Mouse (Mus musculus) macrophage (primary cell): ENCODE results near the gene Nav2. TPM values are rescaled to one million over a fixed set of nuclear protein-coding genes. Genes with fewer than 3 reads are reported as not detected.

Experiments
- H3K27ac ChIP-seq: fragments of 350-480 bp; formaldehyde crosslinking; 2 replicates; pipeline ENCODE4 v1.9.0; 2021
- H3K36me3 ChIP-seq: fragments of 350-480 bp; formaldehyde crosslinking; 2 replicates; pipeline ENCODE4 v1.9.0; 2021; ENCODE audit errors: inconsistent target
- H3K4me3 ChIP-seq: fragments of 350-480 bp; formaldehyde crosslinking; 2 replicates; pipeline ENCODE4 v1.9.0; 2021; ENCODE audit errors: inconsistent target
- H3K79me2 ChIP-seq: fragments of 350-480 bp; formaldehyde crosslinking; 2 replicates; pipeline ENCODE4 v1.9.0; 2021; ENCODE audit errors: inconsistent target
- WGBS: methylation state at CpG from one replicate; pipeline ENCODE4 v1.1.7; 2026; ENCODE audit warnings: inconsistent platforms; ENCODE audit not compliant: missing documents; 5-methylcytosine and 5-hydroxymethylcytosine counted together
- polyA plus RNA-seq: library from polyadenylated mRNA; stranded (reverse); fragments of 250-400 nt; gene quantifications from 3 replicates; pipeline ENCODE4 v1.2.4, GENCODE M21; 2018; ENCODE audit warnings: inconsistent platforms

The Nav2 gene
- polyA plus RNA-seq, 1 experiment from 2014 or later, result 19.2 TPM

DNA sequence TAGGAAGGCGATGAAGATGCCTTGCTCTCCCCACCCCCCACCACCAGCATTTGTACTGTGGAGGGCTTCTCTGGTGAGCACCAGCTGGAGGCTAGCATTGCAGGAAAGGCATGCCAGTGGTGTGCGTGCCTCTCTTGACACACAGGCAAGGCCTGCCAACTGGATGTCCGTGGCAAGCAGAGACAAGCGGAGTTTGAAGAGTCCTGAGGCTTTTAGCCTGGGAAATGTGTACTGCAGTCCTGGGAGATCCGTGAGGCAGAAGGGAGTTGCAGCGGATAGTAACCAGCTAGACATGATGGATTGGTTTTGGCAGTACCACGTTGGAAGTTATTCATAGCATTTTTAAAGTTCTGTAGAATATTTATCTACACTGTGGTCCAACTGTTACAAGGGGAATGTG is 405.4 kb downstream of the Nav2 start:
- 98% methylated on average over 7 of the region's 7 CpGs for WGBS
- Histone ChIP-seq H3K4me3 (no peak overlapping the region), H3K27ac (no peak overlapping the region), H3K79me2 (peaks cover 98% of the 10 kb centered on the region), H3K36me3 (no peaks in the 10 kb centered on the region)

DNA sequence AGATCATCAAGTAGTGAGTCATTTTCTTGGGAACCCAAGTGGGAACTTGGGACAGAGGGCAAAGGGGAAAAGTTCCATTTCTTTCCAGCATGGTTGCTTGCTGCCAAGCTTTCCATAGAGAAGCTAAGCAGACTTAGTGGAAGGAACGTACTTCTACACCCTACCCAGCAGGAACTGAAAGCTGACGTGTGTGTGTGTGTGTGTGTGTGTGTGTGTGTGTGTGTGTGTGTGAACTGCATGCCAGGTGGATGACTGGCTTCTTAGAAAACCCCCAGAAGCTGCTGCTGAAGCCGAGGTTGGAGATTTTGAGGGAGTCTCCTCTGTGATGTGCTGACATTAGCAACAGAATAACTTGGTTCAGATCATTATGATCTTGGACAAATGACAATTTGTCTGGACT is 406.5 kb downstream of the Nav2 start:
- no peak overlapping the region for H3K4me3 ChIP-seq
- WGBS, result no CpG with 5 or more reads among the region's 3 CpGs
- H3K27ac ChIP-seq, result no peak overlapping the region
- H3K36me3 ChIP-seq, result no peaks in the 10 kb centered on the region
- peaks cover 97% of the 10 kb centered on the region for H3K79me2 ChIP-seq

- peaks cover 97% of the 10 kb centered on the region for H3K79me2 ChIP-seq
- WGBS, result 93% methylated on average over 3 of the region's 3 CpGs
- no peaks in the 10 kb centered on the region for H3K36me3 ChIP-seq
- no peak overlapping the region for H3K27ac ChIP-seq
- no peak overlapping the region for H3K4me3 ChIP-seq
Observed at GRCm38 (mm10) chr7:49316600-49316999, 408.1 kb downstream of the Nav2 start.

DNA sequence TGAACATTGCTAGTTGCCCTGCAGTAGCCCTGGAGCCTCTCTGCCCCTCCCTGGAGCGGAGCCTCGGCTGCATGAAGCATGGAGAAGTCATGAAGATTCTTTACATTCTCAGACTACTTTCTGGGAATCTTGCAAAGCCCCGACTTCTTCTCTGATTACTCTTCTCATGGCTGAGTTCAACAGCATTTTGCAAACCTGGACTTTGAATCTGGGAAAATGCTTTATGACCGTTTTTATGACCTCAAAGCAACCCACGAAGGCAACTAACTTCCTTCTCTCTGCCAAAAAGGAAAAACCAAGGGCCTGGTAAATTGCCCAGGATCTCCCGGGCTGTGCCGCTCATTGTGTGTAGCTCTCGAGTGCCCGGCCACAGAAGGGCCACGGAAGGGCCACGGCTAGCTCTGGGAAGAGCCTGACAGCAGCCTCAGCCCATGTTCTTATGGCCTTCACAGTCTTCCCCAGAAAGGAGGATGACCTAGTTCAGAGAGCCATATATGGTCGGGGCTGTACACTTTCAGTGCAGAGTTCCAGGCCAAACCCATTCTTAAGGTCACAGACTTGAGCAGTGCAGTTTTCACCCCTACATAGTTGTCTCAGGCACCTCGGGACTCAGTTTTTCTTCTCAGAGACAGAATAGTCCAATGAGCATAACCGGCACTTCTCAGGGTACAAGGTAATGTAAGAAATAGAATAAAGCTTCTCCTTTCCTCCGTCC is 409.8 kb downstream of the Nav2 start:
- Histone ChIP-seq H3K4me3 (no peak overlapping the region), H3K27ac (no peak overlapping the region), H3K36me3 (no peaks in the 10 kb centered on the region), H3K79me2 (peaks cover 97% of the 10 kb centered on the region; the same call in 1 of the 2 replicates)
- WGBS, result 58% methylated on average over 15 of the region's 15 CpGs

DNA sequence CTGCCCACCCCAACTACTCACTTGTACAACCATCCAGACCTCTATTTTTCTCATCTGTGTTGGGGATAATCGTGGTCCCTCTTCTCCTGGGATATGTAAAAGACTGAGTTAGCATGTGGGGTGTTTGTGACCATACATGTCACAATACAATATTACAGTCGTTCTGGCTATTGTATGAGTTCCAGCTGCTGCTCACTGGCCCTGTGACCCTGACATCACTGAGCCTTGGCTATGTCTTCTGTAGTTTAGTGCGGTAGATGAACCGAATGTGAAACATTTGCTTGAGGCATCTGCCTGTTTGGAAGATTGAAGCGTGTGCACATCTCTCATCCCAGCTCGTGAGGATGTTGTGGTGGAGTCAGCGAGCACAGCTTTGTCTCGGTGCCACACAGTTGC is 410.4 kb downstream of the Nav2 start:
- WGBS, result 91% methylated on average over 7 of the region's 8 CpGs
- Histone ChIP-seq H3K4me3 (no peak overlapping the region), H3K36me3 (no peaks in the 10 kb centered on the region), H3K27ac (no peak overlapping the region), H3K79me2 (peaks cover 95% of the 10 kb centered on the region; the same call in 1 of the 2 replicates)

GRCm38 (mm10) chr7:49319981-49320380 is 411.5 kb downstream of the Nav2 start:
- H3K4me3 ChIP-seq, result no peak overlapping the region
- H3K79me2 ChIP-seq, result peaks cover 95% of the 10 kb centered on the region; the same call in 1 of the 2 replicates
- H3K27ac ChIP-seq, result no peak overlapping the region
- WGBS, result 64% methylated on average over 1 of the region's 1 CpGs
- no peaks in the 10 kb centered on the region for H3K36me3 ChIP-seq

- WGBS, result 85% methylated on average over 8 of the region's 8 CpGs
- H3K27ac ChIP-seq, result no peak overlapping the region
- H3K4me3 ChIP-seq, result no peak overlapping the region
Observed at GRCm38 (mm10) chr7:49321124-49321531, 412.6 kb downstream of the Nav2 start.

DNA sequence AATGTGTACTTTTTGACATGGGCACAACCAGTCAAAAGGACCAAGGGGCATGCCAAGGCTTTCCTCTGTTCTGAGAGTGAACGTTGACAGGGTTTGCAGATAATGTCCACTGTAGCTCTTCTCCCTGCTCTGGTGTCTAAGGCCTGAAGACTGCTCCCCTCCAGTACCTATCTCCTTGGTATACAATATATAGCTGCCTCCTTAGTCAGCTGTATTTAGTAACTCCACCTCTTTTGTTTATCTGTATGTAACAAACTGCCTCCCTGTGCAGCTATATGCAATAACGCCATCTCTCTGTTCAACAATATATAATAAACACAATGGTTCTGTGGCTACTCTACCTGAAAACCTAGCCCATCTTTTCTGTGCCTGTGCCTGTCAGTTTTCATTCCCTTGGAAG is 413.7 kb downstream of the Nav2 start:
- 94% methylated on average over 2 of the region's 2 CpGs for WGBS
- H3K79me2 ChIP-seq, result peaks cover 96% of the 10 kb centered on the region; the same call in 1 of the 2 replicates
- no peak overlapping the region for H3K4me3 ChIP-seq
- H3K36me3 ChIP-seq, result no peaks in the 10 kb centered on the region
- H3K27ac ChIP-seq, result no peak overlapping the region

More at GRCm38 (mm10) chr7:49321124-49321531, 412.6 kb downstream of the Nav2 start:
- no peaks in the 10 kb centered on the region for H3K36me3 ChIP-seq
- peaks cover 95% of the 10 kb centered on the region; the same call in 1 of the 2 replicates for H3K79me2 ChIP-seq

- peaks cover 97% of the 10 kb centered on the region; the same call in 1 of the 2 replicates for H3K79me2 ChIP-seq
- no peaks in the 10 kb centered on the region for H3K36me3 ChIP-seq
- H3K4me3 ChIP-seq, result no peak overlapping the region
- no peak overlapping the region for H3K27ac ChIP-seq
- 97% methylated on average over 2 of the region's 2 CpGs for WGBS
Observed at GRCm38 (mm10) chr7:49324575-49324974, 416.1 kb downstream of the Nav2 start.

- H3K27ac ChIP-seq, result no peak overlapping the region
- 73% methylated on average over 5 of the region's 5 CpGs for WGBS
- H3K36me3 ChIP-seq, result no peaks in the 10 kb centered on the region
- peaks cover 93% of the 10 kb centered on the region; the same call in 1 of the 2 replicates for H3K79me2 ChIP-seq
- no peak overlapping the region for H3K4me3 ChIP-seq
Observed at GRCm38 (mm10) chr7:49326136-49326722, 417.7 kb downstream of the Nav2 start.

GRCm38 (mm10) chr7:49326967-49327742 is 418.6 kb downstream of the Nav2 start:
- Histone ChIP-seq H3K27ac (no peak overlapping the region), H3K79me2 (peaks cover 93% of the 10 kb centered on the region; the same call in 1 of the 2 replicates), H3K36me3 (no peaks in the 10 kb centered on the region), H3K4me3 (no peak overlapping the region)
- WGBS, result 90% methylated on average over 9 of the region's 9 CpGs

DNA sequence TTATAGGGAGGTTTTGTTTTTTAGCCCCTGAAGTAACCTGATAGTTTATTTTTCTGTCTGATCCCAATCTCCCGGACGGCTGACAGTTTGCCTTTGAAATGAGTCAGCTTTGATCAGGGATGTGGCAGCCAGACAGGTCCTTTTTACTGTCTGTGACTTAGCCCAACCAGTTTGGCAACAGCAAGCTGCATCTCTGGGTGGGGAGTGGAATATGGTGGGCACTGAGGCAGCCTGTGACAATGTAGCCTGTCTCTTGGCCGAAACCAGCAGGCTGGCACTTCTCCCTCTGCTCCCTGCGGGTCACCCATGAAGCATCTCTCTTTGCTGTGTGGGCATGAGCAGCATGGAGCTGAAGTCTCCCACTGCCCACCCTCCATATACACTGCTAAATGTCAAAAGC is 421.7 kb downstream of the Nav2 start:
- H3K4me3 ChIP-seq, result no peak overlapping the region
- H3K36me3 ChIP-seq, result no peaks in the 10 kb centered on the region
- WGBS, result 85% methylated on average over 4 of the region's 4 CpGs
- H3K79me2 ChIP-seq, result peaks cover 93% of the 10 kb centered on the region; the same call in 1 of the 2 replicates
- no peak overlapping the region for H3K27ac ChIP-seq

DNA sequence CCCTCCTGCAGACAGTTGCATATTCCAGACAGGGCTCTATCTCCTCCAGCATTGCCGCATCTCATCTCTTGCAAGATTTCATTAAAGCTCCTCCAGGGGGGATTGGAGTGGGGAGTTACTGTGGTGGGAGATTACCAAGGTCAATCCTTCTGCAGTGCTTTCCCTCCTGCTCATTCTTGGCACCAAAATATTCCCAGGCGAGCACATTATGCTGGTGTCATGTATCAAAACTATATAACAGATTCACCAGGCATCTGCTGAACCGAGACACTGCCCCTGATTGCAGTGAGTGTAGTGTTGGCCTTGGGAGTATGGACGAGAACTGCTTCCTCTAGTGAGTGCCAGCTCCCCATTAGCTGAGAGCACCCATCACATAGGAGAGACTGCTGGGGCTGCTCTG is 423.4 kb downstream of the Nav2 start:
- Histone ChIP-seq H3K4me3 (no peak overlapping the region), H3K27ac (no peak overlapping the region), H3K36me3 (no peaks in the 10 kb centered on the region), H3K79me2 (peaks cover 88% of the 10 kb centered on the region; the same call in 1 of the 2 replicates)
- 97% methylated on average over 3 of the region's 4 CpGs for WGBS

GRCm38 (mm10) chr7:49332644-49333043 is 424.1 kb downstream of the Nav2 start:
- Histone ChIP-seq H3K36me3 (no peaks in the 10 kb centered on the region), H3K4me3 (no peak overlapping the region), H3K79me2 (peaks cover 81% of the 10 kb centered on the region; the same call in 1 of the 2 replicates), H3K27ac (no peak overlapping the region)
- WGBS, result 86% methylated on average over 7 of the region's 7 CpGs

DNA sequence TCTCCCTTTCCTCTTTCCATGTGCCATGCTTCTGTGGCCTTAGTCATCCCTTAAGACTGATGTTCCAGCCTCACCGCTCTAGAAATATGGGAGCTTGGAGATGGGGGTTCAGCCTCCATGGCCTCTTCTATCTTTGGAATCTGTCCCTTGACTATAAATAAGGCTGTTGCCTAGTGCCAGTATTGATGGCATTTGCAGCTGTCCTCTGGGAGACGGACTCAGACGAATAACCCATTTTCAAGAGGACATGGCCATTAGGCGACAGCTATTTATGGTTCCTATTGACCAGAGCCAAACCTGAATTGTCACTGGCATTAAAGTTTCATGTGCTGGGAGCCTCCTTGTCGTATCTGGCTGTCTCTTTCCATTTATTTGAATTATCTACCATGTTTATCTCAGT is 425.6 kb downstream of the Nav2 start:
- no peak overlapping the region for H3K27ac ChIP-seq
- 87% methylated on average over 5 of the region's 5 CpGs for WGBS
- H3K36me3 ChIP-seq, result no peaks in the 10 kb centered on the region
- H3K79me2 ChIP-seq, result peaks cover 78% of the 10 kb centered on the region; the same call in 1 of the 2 replicates
- no peak overlapping the region for H3K4me3 ChIP-seq
